Mouse (Mus musculus): Measurements from ENCODE around the gene Myh7b. TPM values are rescaled to one million over a fixed set of nuclear protein-coding genes. Genes with fewer than 3 reads are reported as not detected.

Myh7b gene
- polyA plus RNA-seq, 1 experiment = 12.3 TPM

GRCm38 (mm10) chr2:155580331-155580730 is 30.7 kb upstream of the Myh7b start:
- Histone ChIP-seq H3K36me3 (ENCODE audit: control insufficient read depth) (peaks cover 89% of the 10 kb centered on the region), H3K4me3 (replicated peaks) (no peak overlapping the region), H3K27me3 (ENCODE audit: control insufficient read depth) (no peaks in the 10 kb centered on the region), H3K9me3 (ENCODE audit: control insufficient read depth, low read length) (no peaks in the 10 kb centered on the region), H3K4me1 (ENCODE audit: control insufficient read depth) (peaks cover 8% of the 10 kb centered on the region)
- TF ChIP-seq TAL1 (IDR thresholded peaks at IDR 0.05; ENCODE audit: low read length) = no peak
- TF ChIP-seq GATA1 (IDR thresholded peaks at IDR 0.05; ENCODE audit: low read length) = no peak

GRCm38 (mm10) chr2:155582384-155582995 is 28.5 kb upstream of the Myh7b start:
- Histone ChIP-seq H3K27me3 (ENCODE audit: control insufficient read depth) (no peaks in the 10 kb centered on the region), H3K36me3 (ENCODE audit: control insufficient read depth) (peaks cover 91% of the 10 kb centered on the region)
- TF ChIP-seq TAL1 (IDR thresholded peaks at IDR 0.05; ENCODE audit: low read length) (no peak), GATA1 (IDR thresholded peaks at IDR 0.05; ENCODE audit: low read length) (no peak)

GRCm38 (mm10) chr2:155582996-155583395 is 28.0 kb upstream of the Myh7b start:
- Histone ChIP-seq H3K9me3 (ENCODE audit: control insufficient read depth, low read length) (no peaks in the 10 kb centered on the region), H3K36me3 (ENCODE audit: control insufficient read depth) (peaks cover 91% of the 10 kb centered on the region), H3K4me3 (replicated peaks) (no peak overlapping the region), H3K4me1 (ENCODE audit: control insufficient read depth) (peaks cover 20% of the 10 kb centered on the region), H3K27me3 (ENCODE audit: control insufficient read depth) (no peaks in the 10 kb centered on the region)
- TF ChIP-seq GATA1 (IDR thresholded peaks at IDR 0.05; ENCODE audit: low read length) (no peak), TAL1 (IDR thresholded peaks at IDR 0.05; ENCODE audit: low read length) (no peak)

More at GRCm38 (mm10) chr2:155582384-155582995, 28.5 kb upstream of the Myh7b start:
- Histone ChIP-seq H3K4me1 (ENCODE audit: control insufficient read depth) (peaks cover 17% of the 10 kb centered on the region), H3K4me3 (replicated peaks) (no peak overlapping the region), H3K9me3 (ENCODE audit: control insufficient read depth, low read length) (no peaks in the 10 kb centered on the region)

- Histone ChIP-seq H3K9me3 (ENCODE audit: control insufficient read depth, low read length) (no peaks in the 10 kb centered on the region), H3K27me3 (ENCODE audit: control insufficient read depth) (no peaks in the 10 kb centered on the region), H3K36me3 (ENCODE audit: control insufficient read depth) (peaks cover 89% of the 10 kb centered on the region), H3K4me3 (replicated peaks) (no peak overlapping the region), H3K4me1 (ENCODE audit: control insufficient read depth) (peaks cover 21% of the 10 kb centered on the region)
- TF ChIP-seq TAL1 (IDR thresholded peaks at IDR 0.05; ENCODE audit: low read length) = no peak
- TF ChIP-seq GATA1 (IDR thresholded peaks at IDR 0.05; ENCODE audit: low read length) = no peak
Observed at GRCm38 (mm10) chr2:155583927-155584530, 27.0 kb upstream of the Myh7b start.

GRCm38 (mm10) chr2:155585082-155585481 is 25.9 kb upstream of the Myh7b start:
- H3K9me3 ChIP-seq (ENCODE audit: control insufficient read depth, low read length) = no peaks in the 10 kb centered on the region
- no peaks in the 10 kb centered on the region for H3K27me3 ChIP-seq (ENCODE audit: control insufficient read depth)
- peaks cover 88% of the 10 kb centered on the region for H3K36me3 ChIP-seq (ENCODE audit: control insufficient read depth)
- TF ChIP-seq TAL1 (IDR thresholded peaks at IDR 0.05; ENCODE audit: low read length) (no peak), GATA1 (IDR thresholded peaks at IDR 0.05; ENCODE audit: low read length) (no peak)
- no peak overlapping the region for H3K4me3 ChIP-seq (replicated peaks)
- H3K4me1 ChIP-seq (ENCODE audit: control insufficient read depth) = peaks cover 31% of the 10 kb centered on the region

GRCm38 (mm10) chr2:155585486-155585885 is 25.5 kb upstream of the Myh7b start:
- Histone ChIP-seq H3K9me3 (ENCODE audit: control insufficient read depth, low read length) (no peaks in the 10 kb centered on the region), H3K27me3 (ENCODE audit: control insufficient read depth) (no peaks in the 10 kb centered on the region), H3K36me3 (ENCODE audit: control insufficient read depth) (peaks cover 90% of the 10 kb centered on the region), H3K4me3 (replicated peaks) (no peak overlapping the region), H3K4me1 (ENCODE audit: control insufficient read depth) (peaks cover 35% of the 10 kb centered on the region)
- no peak for TF ChIP-seq GATA1 (IDR thresholded peaks at IDR 0.05; ENCODE audit: low read length)
- TF ChIP-seq TAL1 (IDR thresholded peaks at IDR 0.05; ENCODE audit: low read length) = no peak

GRCm38 (mm10) chr2:155588136-155588535 is 22.9 kb upstream of the Myh7b start:
- Histone ChIP-seq H3K9me3 (ENCODE audit: control insufficient read depth, low read length) (no peaks in the 10 kb centered on the region), H3K36me3 (ENCODE audit: control insufficient read depth) (peaks cover 71% of the 10 kb centered on the region), H3K4me3 (replicated peaks) (no peak overlapping the region), H3K4me1 (ENCODE audit: control insufficient read depth) (peaks cover 61% of the 10 kb centered on the region), H3K27me3 (ENCODE audit: control insufficient read depth) (no peaks in the 10 kb centered on the region)
- no peak for TF ChIP-seq TAL1 (IDR thresholded peaks at IDR 0.05; ENCODE audit: low read length)
- no peak for TF ChIP-seq GATA1 (IDR thresholded peaks at IDR 0.05; ENCODE audit: low read length)

- H3K4me1 ChIP-seq (ENCODE audit: control insufficient read depth) = peaks cover 69% of the 10 kb centered on the region
- no peak for TF ChIP-seq GATA1 (IDR thresholded peaks at IDR 0.05; ENCODE audit: low read length)
- no peak for TF ChIP-seq TAL1 (IDR thresholded peaks at IDR 0.05; ENCODE audit: low read length)
- H3K4me3 ChIP-seq (replicated peaks) = no peak overlapping the region
- peaks cover 58% of the 10 kb centered on the region for H3K36me3 ChIP-seq (ENCODE audit: control insufficient read depth)
- H3K27me3 ChIP-seq (ENCODE audit: control insufficient read depth) = no peaks in the 10 kb centered on the region
- H3K9me3 ChIP-seq (ENCODE audit: control insufficient read depth, low read length) = no peaks in the 10 kb centered on the region
Observed at GRCm38 (mm10) chr2:155589521-155589920, 21.5 kb upstream of the Myh7b start.

- Histone ChIP-seq H3K4me3 (replicated peaks) (peak overlapping the region; percentile 95), H3K9me3 (ENCODE audit: control insufficient read depth, low read length) (no peaks in the 10 kb centered on the region), H3K27me3 (ENCODE audit: control insufficient read depth) (no peaks in the 10 kb centered on the region), H3K36me3 (ENCODE audit: control insufficient read depth) (peaks cover 46% of the 10 kb centered on the region), H3K4me1 (ENCODE audit: control insufficient read depth) (peaks cover 76% of the 10 kb centered on the region)
- TF ChIP-seq GATA1 (IDR thresholded peaks at IDR 0.05; ENCODE audit: low read length) = no peak
- TF ChIP-seq TAL1 (IDR thresholded peaks at IDR 0.05; ENCODE audit: low read length) = no peak
Observed at GRCm38 (mm10) chr2:155590876-155591275, 20.1 kb upstream of the Myh7b start.

All from erythroblast, embryonic 14.5 days (primary cell).